23 mouse cellular contexts compared by ENCODE assay signal in genomic region chr17:27465924-27466323, GRCm38 (mm10). TPM values are rescaled to one million over a fixed set of nuclear protein-coding genes. Genes with fewer than 3 reads are reported as not detected.
A peak's percentile ranks its signal among the peaks of the same experiment; 100 is the strongest.
DNase-seq lines count a peak whose midpoint lies in the region; ATAC-seq and TF ChIP-seq lines count a peak whose summit lies in the region.
"Had no signal": no experiment of that assay in that cellular context is flagged by ENCODE, and none has a peak within 500 bp of the region (broad histone marks: within the 10 kb centered on the region; RNA-seq: fewer than 3 reads in every experiment).

No protein-coding gene starts in this region.

- H3K27ac ChIP-seq in forebrain, embryonic 13.5 days = peak overlapping the region; percentile 14; the same call in 1 of the 2 replicates
- no peak overlapping the region for H3K27ac ChIP-seq in forebrain, embryonic 12.5 days
- H3K27ac ChIP-seq in midbrain, embryonic 14.5 days (replicated peaks; ENCODE audit: low read depth, low read length) = peak overlapping the region; percentile 78
- no peak overlapping the region; the same call in 1 of the 2 replicates for H3K27ac ChIP-seq in midbrain, embryonic 10.5 days (replicated peaks)
- no peak overlapping the region; the same call in 1 of the 2 replicates for H3K27ac ChIP-seq in hindbrain, postnatal 0 days
- 0 out of 2 replicates have a peak overlapping the region, but pooled peaks have one; percentile 18 for H3K27ac ChIP-seq in neural tube, embryonic 14.5 days (ENCODE audit: low read depth, low read length)
- H3K27ac ChIP-seq: forebrain, embryonic 15.5 days; heart, embryonic 10.5 days; heart, embryonic 15.5 days; liver, embryonic 14.5 days; macrophage had no signal

- no peaks in the 10 kb centered on the region for H3K27me3 ChIP-seq in forebrain, embryonic 13.5 days
- H3K27me3 ChIP-seq in forebrain, embryonic 12.5 days = 0 out of 2 replicates have a peak, but pooled peaks cover 4% of the 10 kb centered on the region
- no peaks in the 10 kb centered on the region for H3K27me3 ChIP-seq in midbrain, embryonic 14.5 days (ENCODE audit: control insufficient read depth, insufficient read depth, low read length)
- H3K27me3 ChIP-seq in midbrain, embryonic 10.5 days (ENCODE audit: low read depth, poor library complexity, severe bottlenecking) = no peaks in the 10 kb centered on the region
- no peaks in the 10 kb centered on the region for H3K27me3 ChIP-seq in hindbrain, postnatal 0 days (ENCODE audit: insufficient read depth, low read length)
- no peaks in the 10 kb centered on the region for H3K27me3 ChIP-seq in neural tube, embryonic 14.5 days (ENCODE audit: control insufficient read depth, insufficient read depth, low read length)
- H3K27me3 ChIP-seq: forebrain, embryonic 15.5 days; Patski had no signal

- no peak overlapping the region for H3K4me3 ChIP-seq in forebrain, embryonic 13.5 days
- H3K4me3 ChIP-seq in forebrain, embryonic 12.5 days (replicated peaks) = no peak overlapping the region
- no peak overlapping the region for H3K4me3 ChIP-seq in midbrain, embryonic 14.5 days (replicated peaks; ENCODE audit: low read depth, low read length)
- no peak overlapping the region for H3K4me3 ChIP-seq in midbrain, embryonic 10.5 days
- H3K4me3 ChIP-seq in hindbrain, postnatal 0 days (ENCODE audit: low read length) = no peak overlapping the region
- H3K4me3 ChIP-seq in neural tube, embryonic 14.5 days (ENCODE audit: low read depth, low read length) = no peak overlapping the region
- H3K4me3 ChIP-seq: forebrain, embryonic 15.5 days; heart, embryonic 10.5 days; heart, embryonic 15.5 days had no signal

- H3K9me3 ChIP-seq in forebrain, embryonic 13.5 days (replicated peaks) = no peaks in the 10 kb centered on the region
- no peaks in the 10 kb centered on the region for H3K9me3 ChIP-seq in forebrain, embryonic 12.5 days
- H3K9me3 ChIP-seq in midbrain, embryonic 14.5 days (ENCODE audit: control insufficient read depth, low read length) = no peaks in the 10 kb centered on the region
- no peaks in the 10 kb centered on the region for H3K9me3 ChIP-seq in midbrain, embryonic 10.5 days (replicated peaks)
- H3K9me3 ChIP-seq in hindbrain, postnatal 0 days (ENCODE audit: low read length) = no peaks in the 10 kb centered on the region
- H3K9me3 ChIP-seq in neural tube, embryonic 14.5 days (ENCODE audit: control insufficient read depth, low read length) = no peaks in the 10 kb centered on the region
- H3K9me3 ChIP-seq: forebrain, embryonic 15.5 days; heart, embryonic 10.5 days; heart, embryonic 15.5 days had no signal

- WGBS in forebrain, embryonic 13.5 days = 62% methylated on average over 8 of the region's 8 CpGs
- 74% methylated on average over 8 of the region's 8 CpGs for WGBS in forebrain, embryonic 12.5 days
- WGBS in midbrain, embryonic 14.5 days = 51% methylated on average over 8 of the region's 8 CpGs
- WGBS in midbrain, embryonic 10.5 days = 84% methylated on average over 8 of the region's 8 CpGs
- 55% methylated on average over 8 of the region's 8 CpGs for WGBS in hindbrain, postnatal 0 days
- WGBS in neural tube, embryonic 14.5 days = 47% methylated on average over 8 of the region's 8 CpGs

- no peak for ATAC-seq in forebrain, embryonic 13.5 days
- no peak for ATAC-seq in forebrain, embryonic 12.5 days (ENCODE audit: low FRiP score)
- ATAC-seq in midbrain, embryonic 14.5 days (ENCODE audit: low FRiP score, low TSS enrichment) = peak; percentile 55; the same call in 1 of the 2 replicates
- ATAC-seq in hindbrain, postnatal 0 days = peak; percentile 24; the same call in 1 of the 2 replicates
- peak; percentile 63; the same call in 1 of the 2 replicates for ATAC-seq in neural tube, embryonic 14.5 days (ENCODE audit: low read depth)
- ATAC-seq: forebrain, embryonic 15.5 days; intestine, postnatal 0 days; Patski had no signal

- H3K9ac ChIP-seq in forebrain, embryonic 13.5 days = no peak overlapping the region
- H3K9ac ChIP-seq in forebrain, embryonic 12.5 days = no peak overlapping the region
- 0 out of 2 replicates have a peak overlapping the region, but pooled peaks have one; percentile 16 for H3K9ac ChIP-seq in midbrain, embryonic 14.5 days (replicated peaks; ENCODE audit: low read length)
- no peak overlapping the region for H3K9ac ChIP-seq in hindbrain, postnatal 0 days (replicated peaks; ENCODE audit: low read length)
- no peak overlapping the region for H3K9ac ChIP-seq in neural tube, embryonic 14.5 days (replicated peaks; ENCODE audit: low read depth, low read length)
- H3K9ac ChIP-seq: forebrain, embryonic 15.5 days; heart, embryonic 15.5 days; liver, embryonic 14.5 days had no signal

- H3K4me2 ChIP-seq in forebrain, embryonic 13.5 days = no peak overlapping the region
- H3K4me2 ChIP-seq in forebrain, embryonic 12.5 days = no peak overlapping the region
- H3K4me2 ChIP-seq in midbrain, embryonic 14.5 days (ENCODE audit: low read length) = no peak overlapping the region
- no peak overlapping the region for H3K4me2 ChIP-seq in hindbrain, postnatal 0 days (ENCODE audit: low read depth, low read length)
- H3K4me2 ChIP-seq in neural tube, embryonic 14.5 days (ENCODE audit: low read depth, low read length) = no peak overlapping the region
- H3K4me2 ChIP-seq: forebrain, embryonic 15.5 days; heart, embryonic 15.5 days had no signal

- no peaks in the 10 kb centered on the region for H3K36me3 ChIP-seq in forebrain, embryonic 13.5 days (ENCODE audit: poor library complexity, severe bottlenecking)
- H3K36me3 ChIP-seq in forebrain, embryonic 12.5 days (replicated peaks) = no peaks in the 10 kb centered on the region
- H3K36me3 ChIP-seq in midbrain, embryonic 14.5 days (ENCODE audit: control insufficient read depth, insufficient read depth, low read length) = no peaks in the 10 kb centered on the region
- no peaks in the 10 kb centered on the region for H3K36me3 ChIP-seq in midbrain, embryonic 10.5 days
- no peaks in the 10 kb centered on the region for H3K36me3 ChIP-seq in hindbrain, postnatal 0 days (ENCODE audit: insufficient read depth, low read length)
- H3K36me3 ChIP-seq in neural tube, embryonic 14.5 days (ENCODE audit: control insufficient read depth, insufficient read depth, low read length) = no peaks in the 10 kb centered on the region
- H3K36me3 ChIP-seq: forebrain, embryonic 15.5 days; heart, embryonic 10.5 days; heart, embryonic 15.5 days had no signal

- no peak for TF ChIP-seq CTCF in hindbrain, postnatal 0 days (IDR thresholded peaks at IDR 0.05; ENCODE audit: low read depth)

- DNase-seq in midbrain, embryonic 14.5 days = peak; percentile 68
- no peak for DNase-seq in midbrain, embryonic 10.5 days (ENCODE audit: low spot score)
- DNase-seq in hindbrain, postnatal 0 days (ENCODE audit: low spot score) = peak; percentile 39
- DNase-seq in testis, postnatal 10 days (ENCODE audit: low spot score) = no peak
- DNase-seq in right cerebral cortex, postnatal 4 days = no peak
- DNase-seq: cerebellum, adult 11 months; cerebellum, adult 9-11 months; right cerebral cortex, postnatal 25 days; thymus, adult 18-20 months had no signal

- H3K4me1 ChIP-seq in forebrain, embryonic 13.5 days = peaks cover 13% of the 10 kb centered on the region; the same call in 1 of the 2 replicates
- peaks cover 4% of the 10 kb centered on the region; the same call in 1 of the 2 replicates for H3K4me1 ChIP-seq in forebrain, embryonic 12.5 days
- H3K4me1 ChIP-seq in midbrain, embryonic 14.5 days (ENCODE audit: control insufficient read depth, insufficient read depth, low read length) = peaks cover 24% of the 10 kb centered on the region
- peaks cover 6% of the 10 kb centered on the region for H3K4me1 ChIP-seq in midbrain, embryonic 10.5 days
- 0 out of 2 replicates have a peak, but pooled peaks cover 10% of the 10 kb centered on the region for H3K4me1 ChIP-seq in hindbrain, postnatal 0 days (ENCODE audit: insufficient read depth, low read length)
- H3K4me1 ChIP-seq in neural tube, embryonic 14.5 days (ENCODE audit: control insufficient read depth, insufficient read depth, low read length) = peaks cover 6% of the 10 kb centered on the region; the same call in 1 of the 2 replicates
- H3K4me1 ChIP-seq: forebrain, embryonic 15.5 days; heart, embryonic 10.5 days; heart, embryonic 15.5 days had no signal

RNA-seq across cellular contexts. Expression of gene Grm4, which starts 55.3 kb away (rescaled TPM):
- polyA plus RNA-seq in forebrain, embryonic 13.5 days (2015; fragmentation: Nextera tagmentation; extraction: Ambion mirVana) = 2.2 and 2.4 TPM in 2 replicates
- 2.4 TPM in 2 replicates for polyA plus RNA-seq in forebrain, embryonic 12.5 days (2016; fragmentation: Nextera tagmentation; extraction: Ambion mirVana)
- polyA plus RNA-seq in midbrain, embryonic 14.5 days (2014; fragmentation: Nextera tagmentation; extraction: Ambion mirVana) = 9.8 and 10.1 TPM in 2 replicates
- 2.8 and 3.5 TPM in 2 replicates for polyA plus RNA-seq in midbrain, embryonic 10.5 days (2016; fragmentation: Nextera tagmentation; extraction: Ambion mirVana)
- total RNA-seq in hindbrain, postnatal 0 days (2014; rRNA removed) = 34.3 and 38.8 TPM in 2 replicates
- 8.7 and 10.1 TPM in 2 replicates for polyA plus RNA-seq in hindbrain, postnatal 0 days (2015; fragmentation: Nextera tagmentation; extraction: Ambion mirVana)
- polyA plus RNA-seq in neural tube, embryonic 14.5 days (2014; fragmentation: Nextera tagmentation; extraction: Ambion mirVana) = 7.4 and 9.1 TPM in 2 replicates
- total RNA-seq: granulocyte monocyte progenitor cell, adult 5-6 weeks; megakaryocyte-erythroid progenitor cell, adult 5-6 weeks; MEL; neutrophil, adult 5-6 weeks had no signal
- polyA plus RNA-seq: macrophage had no signal

Comparison
In these comparisons a context has a peak if more than half of its experiments do, and no peak if none do; other contexts are left out.
1. H3K27ac ChIP-seq: peak in forebrain, embryonic 13.5 days (single experiment), midbrain, embryonic 14.5 days (single experiment) and neural tube, embryonic 14.5 days (single experiment); none in forebrain, embryonic 12.5 days (single experiment), midbrain, embryonic 10.5 days (single experiment) and hindbrain, postnatal 0 days (single experiment).
2. DNase-seq: peak in midbrain, embryonic 14.5 days (single experiment) and hindbrain, postnatal 0 days (single experiment); none in midbrain, embryonic 10.5 days (single experiment), testis, postnatal 10 days (single experiment) and right cerebral cortex, postnatal 4 days (single experiment).
3. ATAC-seq: peak in midbrain, embryonic 14.5 days (single experiment), hindbrain, postnatal 0 days (single experiment) and neural tube, embryonic 14.5 days (single experiment); none in forebrain, embryonic 13.5 days (single experiment) and forebrain, embryonic 12.5 days (single experiment).